Mouse (Mus musculus) C2C12 (cell line): ENCODE data around the gene Tcfl5. TPM values are rescaled to one million over a fixed set of nuclear protein-coding genes. Genes with fewer than 3 reads are reported as not detected.

Experiments used
- H3K27me3 ChIP-seq: one replicate; pipeline ENCODE4 v1.6.1; 2011; ENCODE audit not compliant: control insufficient read depth, insufficient read depth, insufficient read length
- H3K36me3 ChIP-seq: one replicate; pipeline ENCODE4 v1.6.1; 2011; ENCODE audit not compliant: control insufficient read depth, insufficient read depth
- H3K4me3 ChIP-seq: one replicate; pipeline ENCODE4 v1.5.1; 2011; ENCODE audit warnings: mild to moderate bottlenecking, control low read depth; ENCODE audit not compliant: poor library complexity, insufficient read depth, severe bottlenecking
- H3K79me2 ChIP-seq: one replicate; pipeline ENCODE4 v1.6.1; 2011; ENCODE audit not compliant: control insufficient read depth, insufficient read depth
- H3K79me3 ChIP-seq: one replicate; pipeline ENCODE4 v1.6.1; 2011; ENCODE audit warnings: low read depth, control low read depth
- H3ac ChIP-seq: one replicate; pipeline ENCODE3; 2011; ENCODE audit warnings: low read depth; ENCODE audit not compliant: control insufficient read depth, insufficient read length
- CEBPB ChIP-seq: IDR thresholded peaks from one replicate; pipeline ENCODE4 v1.6.1; 2011; ENCODE audit warnings: low read depth, mild to moderate bottlenecking, control low read depth, moderate library complexity
- CTCF ChIP-seq: IDR thresholded peaks from one replicate; pipeline ENCODE4 v1.5.1; 2011; ENCODE audit not compliant: control insufficient read depth, insufficient read depth, insufficient read length
- FOSL1 ChIP-seq: IDR thresholded peaks from one replicate; pipeline ENCODE4 v1.8.0; 2011; ENCODE audit warnings: mild to moderate bottlenecking, low read length; ENCODE audit not compliant: poor library complexity, insufficient read depth, severe bottlenecking
- MAX ChIP-seq: IDR thresholded peaks from one replicate; pipeline ENCODE4 v1.6.1; 2011; ENCODE audit warnings: mild to moderate bottlenecking, control low read depth
- MYOD1 ChIP-seq: IDR thresholded peaks from one replicate; pipeline ENCODE4 v1.6.1; 2011; ENCODE audit warnings: low read depth; ENCODE audit not compliant: control insufficient read depth, insufficient read length
- MYOG ChIP-seq: IDR thresholded peaks from one replicate; pipeline ENCODE4 v1.6.1; 2011; ENCODE audit not compliant: control insufficient read depth, insufficient read length; ENCODE audit errors: extremely low read depth
- USF1 ChIP-seq: IDR thresholded peaks from one replicate; pipeline ENCODE4 v1.6.1; 2011; ENCODE audit warnings: low read depth, mild to moderate bottlenecking, control low read depth, moderate library complexity
- polyA plus RNA-seq: library from polyadenylated mRNA; unstranded; fragments of >200 nt; fragmentation: generic; extraction: Trizol; gene quantifications from one replicate; pipeline ENCODE4 v1.2.1, GENCODE M21; 2012; ENCODE audit warnings: missing spikeins

Gene Tcfl5
- polyA plus RNA-seq, 1 experiment, result not detected

DNA sequence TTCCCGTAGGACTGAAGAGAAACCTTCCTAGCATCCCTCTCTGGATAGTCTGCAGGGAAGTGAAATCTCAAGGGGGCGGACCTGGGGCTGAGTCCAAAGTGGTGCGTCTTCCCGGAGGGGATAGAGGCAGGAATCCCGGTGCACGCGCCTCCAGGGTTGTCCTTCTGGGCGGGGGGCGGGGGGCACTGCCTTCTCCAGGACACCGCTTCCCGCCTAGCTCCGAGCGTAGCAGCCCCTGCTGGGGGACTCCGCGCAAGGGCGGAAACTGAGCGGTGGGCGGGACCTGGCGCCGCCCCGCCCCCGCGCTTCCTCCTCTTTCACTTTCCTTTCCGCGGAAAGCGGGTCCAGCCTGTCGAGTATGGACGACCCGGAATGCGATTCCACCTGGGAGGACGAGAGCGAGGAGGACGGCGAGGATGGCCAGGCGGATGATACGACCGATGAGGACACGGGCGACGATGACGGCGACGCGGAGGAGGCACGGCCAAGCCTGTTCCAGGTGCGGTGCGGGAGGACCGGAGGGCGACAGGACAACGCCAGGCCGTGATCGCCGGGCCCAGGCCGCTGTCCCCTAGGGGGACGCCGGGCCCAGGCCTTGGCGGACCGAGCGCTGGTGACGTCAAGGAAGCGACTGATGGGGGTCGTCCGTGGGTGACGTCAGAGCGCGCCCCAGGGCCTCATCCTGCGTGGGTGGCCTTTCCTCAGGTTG, 53.2 kb downstream of the Tcfl5 start, which contains the start of gene Ogfr:
Gene Ogfr, plus strand, starts transcription at position 123 of the 709 bp plus-strand sequence.
- peaks cover 8% of the 10 kb centered on the region for H3K79me3 ChIP-seq
- peaks cover 47% of the 10 kb centered on the region for H3K36me3 ChIP-seq
- peak within 1 kb of the TSS; percentile 80 for H3K4me3 ChIP-seq

GRCm38 (mm10) chr2:180588736-180589122, 53.8 kb downstream of the Tcfl5 start:
- Histone ChIP-seq H3K36me3 (peaks cover 41% of the 10 kb centered on the region), H3K79me2 (peaks cover 30% of the 10 kb centered on the region), H3K79me3 (peaks cover 8% of the 10 kb centered on the region), H3K27me3 (no peaks in the 10 kb centered on the region), H3K4me3 (peak overlapping the region; percentile 80), H3ac (peak overlapping the region; percentile 92)
- TF ChIP-seq CTCF (no peak), MAX (no peak)

More for the DNA sequence above, 53.2 kb downstream of the Tcfl5 start, which contains the start of gene Ogfr:
- Histone ChIP-seq H3K27me3 (no peaks in the 10 kb centered on the region), H3K79me2 (peaks cover 24% of the 10 kb centered on the region), H3ac (peak within 1 kb of the TSS; percentile 92)
- TF ChIP-seq CTCF (no peak), FOSL1 (no peak), MAX (no peak), USF1 (no peak), MYOD1 (no peak), MYOG (no peak), CEBPB (no peak)

DNA sequence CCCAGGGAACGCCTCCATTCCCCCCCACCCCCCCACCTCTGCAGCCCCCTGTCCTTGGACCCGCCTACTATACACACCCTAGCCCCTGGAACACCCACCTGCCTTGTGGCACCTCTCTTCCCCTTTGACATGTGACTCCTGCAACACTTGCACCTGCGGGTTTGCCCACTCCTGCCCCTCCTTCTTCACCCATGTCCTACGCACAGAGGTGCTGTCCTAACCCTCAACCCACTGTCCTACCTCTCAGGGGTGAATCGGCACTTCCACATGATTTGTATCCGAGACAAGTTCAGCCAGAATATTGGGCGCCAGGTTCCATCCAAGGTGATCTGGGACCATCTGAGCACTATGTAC, 59.4 kb downstream of the Tcfl5 start:
- H3ac ChIP-seq, result peak overlapping the region; percentile 78
- TF ChIP-seq CTCF, result no peak
- TF ChIP-seq USF1, result no peak
- no peak for TF ChIP-seq CEBPB
- no peak for TF ChIP-seq FOSL1
- TF ChIP-seq MAX, result no peak
- TF ChIP-seq MYOG, result no peak
- no peak for TF ChIP-seq MYOD1

GRCm38 (mm10) chr2:180582481-180583153, 59.9 kb downstream of the Tcfl5 start:
- Histone ChIP-seq H3K36me3 (peaks cover 13% of the 10 kb centered on the region), H3K79me2 (peaks cover 18% of the 10 kb centered on the region), H3ac (peak overlapping the region; percentile 78), H3K79me3 (peaks cover 7% of the 10 kb centered on the region), H3K27me3 (no peaks in the 10 kb centered on the region), H3K4me3 (peak overlapping the region; percentile 74)
- TF ChIP-seq CTCF (peak; percentile 94), FOSL1 (no peak), USF1 (no peak), CEBPB (no peak), MYOD1 (no peak), MYOG (no peak), MAX (peak; percentile 87)

More for the DNA sequence above, 59.4 kb downstream of the Tcfl5 start:
- Histone ChIP-seq H3K79me2 (peaks cover 18% of the 10 kb centered on the region), H3K4me3 (peak overlapping the region; percentile 74), H3K36me3 (peaks cover 13% of the 10 kb centered on the region), H3K27me3 (no peaks in the 10 kb centered on the region), H3K79me3 (peaks cover 7% of the 10 kb centered on the region)

- Histone ChIP-seq H3K79me3 (peaks cover 7% of the 10 kb centered on the region), H3K27me3 (no peaks in the 10 kb centered on the region), H3K36me3 (peaks cover 8% of the 10 kb centered on the region), H3ac (no peak within 1 kb of the TSS), H3K4me3 (no peak within 1 kb of the TSS), H3K79me2 (peaks cover 18% of the 10 kb centered on the region)
- TF ChIP-seq CEBPB (no peak), MYOG (no peak), FOSL1 (no peak), CTCF (no peak), MYOD1 (no peak), MAX (no peak), USF1 (no peak)
Observed at GRCm38 (mm10) chr2:180581002-180581401, 61.5 kb downstream of the Tcfl5 start, which contains the start of gene Mrgbp. Gene Mrgbp (plus strand): TSS chr2:180581304.
